Mouse (Mus musculus) CD4-positive, CD25-positive, alpha-beta regulatory T cell, adult 9 weeks (primary cell): ENCODE measurements around the gene Gje1. TPM values are rescaled to one million over a fixed set of nuclear protein-coding genes. Genes with fewer than 3 reads are reported as not detected.

Source experiments
- polyA plus RNA-seq: library from polyadenylated mRNA; unstranded; fragments of 100-300 nt; shearing (Covaris generic); gene quantifications from one replicate; pipeline ENCODE4 v1.2.1, GENCODE M21; 2017

Gje1 gene
- not detected for polyA plus RNA-seq

GRCm38 (mm10) chr10:14718114-14718513 lies at the start of gene Gje1:
Gene Gje1 (minus strand): TSS chr10:14718214.

DNA sequence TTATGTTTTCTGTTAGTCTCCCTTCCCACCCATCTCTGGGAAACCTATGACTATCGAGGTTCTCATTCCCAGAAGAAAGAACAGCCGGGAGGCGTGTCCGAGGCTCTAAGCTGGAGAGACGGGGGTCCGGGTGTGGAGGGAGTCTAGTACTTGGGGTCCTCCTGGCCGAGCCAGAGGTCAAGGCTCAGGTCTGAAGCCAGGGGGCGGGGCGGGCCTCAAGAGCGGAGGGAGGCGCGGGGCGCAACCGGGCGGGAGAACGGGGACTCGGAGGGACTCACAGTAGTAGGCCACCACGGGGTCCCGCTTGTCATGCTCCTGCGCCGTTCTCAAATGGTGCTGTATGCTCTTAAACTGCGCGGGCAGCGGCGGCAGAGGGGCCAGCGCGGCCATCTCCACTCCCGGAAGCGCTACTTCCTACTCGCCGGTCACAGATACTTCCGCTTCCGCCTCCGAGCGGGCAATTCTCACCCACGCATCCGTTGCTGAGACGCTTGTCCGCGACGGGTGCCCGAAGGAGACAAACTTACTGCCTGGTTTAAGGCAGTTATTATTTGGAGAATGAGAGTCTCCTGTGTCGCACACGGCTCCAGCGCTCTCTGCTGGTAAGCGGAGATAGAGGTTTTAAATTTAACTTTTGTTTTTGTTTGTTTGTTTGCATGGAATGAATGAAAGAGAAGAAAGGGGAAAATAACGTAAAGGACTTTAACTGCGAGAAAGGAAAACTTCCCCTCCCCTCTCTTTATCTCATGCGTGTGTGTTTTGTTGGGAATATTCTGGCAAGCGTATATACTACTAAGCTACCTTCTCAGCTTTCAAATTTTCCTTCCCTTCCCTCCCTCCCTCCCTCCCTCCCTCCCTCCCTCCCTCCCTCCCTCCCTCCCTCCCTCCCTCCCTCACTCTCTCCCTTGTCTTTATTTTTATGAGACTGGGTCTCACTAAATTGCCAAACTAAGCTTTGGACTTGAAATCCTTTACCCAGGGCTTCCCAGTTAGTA lies 12.6 kb downstream of the Gje1 start, which contains the start of the genes Vta1 and Nmbr:
TSS of gene Vta1 (minus strand) at position 489 of the 995 bp plus-strand sequence.
TSS of gene Nmbr (plus strand) at position 520 of the 995 bp plus-strand sequence.

Other genes starting within 250 kb of the Gje1 start
- gene Adgrg6, start 172.6 kb downstream of the Gje1 start, polyA plus RNA-seq, result not detected
- gene Vta1, start 12.7 kb downstream of the Gje1 start, polyA plus RNA-seq, result 129 TPM
- not detected for gene Nmbr, start 12.6 kb downstream of the Gje1 start, polyA plus RNA-seq